Mouse (Mus musculus) thymus, adult 2 months (tissue): ENCODE measurements around the gene 1700001C02Rik.

Experiments
- CTCF ChIP-seq: fragments of 200-500 bp; IDR thresholded peaks from 2 replicates; pipeline ENCODE4 v1.5.1; 2012; ENCODE audit warnings: mild to moderate bottlenecking, control low read depth, low read length, moderate library complexity, borderline replicate concordance; ENCODE audit not compliant: control insufficient read depth, poor library complexity, insufficient read depth; ENCODE audit errors: extremely low read depth
- POLR2A ChIP-seq: fragments of 200-500 bp; IDR thresholded peaks from 2 replicates; pipeline ENCODE4 v1.6.1; 2012; ENCODE audit warnings: mild to moderate bottlenecking, low read length, control low read depth, moderate library complexity; ENCODE audit not compliant: control insufficient read depth, poor library complexity, insufficient read depth; ENCODE audit errors: extremely low read depth

DNA sequence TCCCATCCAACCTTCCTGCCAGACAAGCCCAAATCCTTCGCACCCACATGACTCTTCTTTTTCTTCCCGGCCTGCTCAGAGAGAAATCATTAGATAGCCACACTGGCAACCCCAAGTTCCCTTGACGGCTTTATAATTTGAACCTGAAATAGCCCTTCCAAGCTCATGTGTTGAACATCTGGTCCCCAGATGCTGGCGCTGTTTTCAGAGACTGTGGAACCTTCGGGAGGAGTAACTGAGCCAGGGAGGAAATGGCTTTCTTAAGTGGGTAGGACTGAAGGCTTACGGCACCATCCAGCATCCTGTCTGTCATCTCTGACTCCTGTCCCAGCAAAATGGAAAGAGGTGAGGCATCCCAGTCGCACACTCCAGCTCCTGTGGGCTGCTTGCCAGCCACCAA lies 31.5 kb downstream of the 1700001C02Rik start:
- no peak for TF ChIP-seq CTCF
- TF ChIP-seq POLR2A, result no peak
